Mouse (Mus musculus) embryonic fibroblast, embryonic 13.5 days (primary cell): ENCODE measurements around the gene Scamp1. TPM values are rescaled to one million over a fixed set of nuclear protein-coding genes. Genes with fewer than 3 reads are reported as not detected.

Experiments
- H3K27ac ChIP-seq: 2 replicates; pipeline ENCODE4 v1.5.1; 2012; ENCODE audit warnings: low read length, control low read depth, inconsistent platforms; ENCODE audit not compliant: insufficient read depth
- H3K4me1 ChIP-seq: 2 replicates; pipeline ENCODE4 v1.6.1; 2011; ENCODE audit warnings: low read length; ENCODE audit not compliant: control insufficient read depth, insufficient read depth
- H3K4me3 ChIP-seq: 2 replicates; pipeline ENCODE4 v1.5.1; 2011; ENCODE audit warnings: mild to moderate bottlenecking, control low read depth, low read length; ENCODE audit not compliant: insufficient read depth
- CTCF ChIP-seq: IDR thresholded peaks from 2 replicates; pipeline ENCODE4 v1.5.1; 2011; ENCODE audit warnings: mild to moderate bottlenecking, control low read depth, low read length, moderate library complexity, borderline replicate concordance; ENCODE audit not compliant: insufficient read depth
- POLR2A ChIP-seq: IDR thresholded peaks from 2 replicates; pipeline ENCODE4 v1.6.1; 2011; ENCODE audit warnings: low read depth, mild to moderate bottlenecking, control low read depth, low read length, moderate library complexity
- polyA plus RNA-seq: library from polyadenylated mRNA; stranded (reverse); fragments of >200 nt; gene quantifications from 2 replicates; pipeline ENCODE4 v1.2.4, GENCODE M21; 2011; ENCODE audit warnings: low read depth; ENCODE audit not compliant: missing spikeins, insufficient read length

Gene Scamp1
- polyA plus RNA-seq, 1 experiment = 29.0 TPM

GRCm38 (mm10) chr13:94240873-94241272, 44.8 kb downstream of the Scamp1 start:
- Histone ChIP-seq H3K4me1 (no peaks in the 10 kb centered on the region), H3K4me3 (no peak overlapping the region), H3K27ac (no peak overlapping the region)
- no peak for TF ChIP-seq POLR2A
- no peak for TF ChIP-seq CTCF

GRCm38 (mm10) chr13:94240111-94240510, 45.5 kb downstream of the Scamp1 start:
- no peak overlapping the region for H3K4me3 ChIP-seq
- H3K4me1 ChIP-seq = no peaks in the 10 kb centered on the region
- H3K27ac ChIP-seq = no peak overlapping the region
- TF ChIP-seq CTCF (no peak), POLR2A (no peak)

GRCm38 (mm10) chr13:94239488-94239887, 46.2 kb downstream of the Scamp1 start:
- H3K4me3 ChIP-seq = no peak overlapping the region
- H3K27ac ChIP-seq = no peak overlapping the region
- no peaks in the 10 kb centered on the region for H3K4me1 ChIP-seq
- TF ChIP-seq CTCF (no peak), POLR2A (no peak)

GRCm38 (mm10) chr13:94231871-94232270, 53.8 kb downstream of the Scamp1 start:
- Histone ChIP-seq H3K27ac (no peak overlapping the region), H3K4me3 (no peak overlapping the region)
- TF ChIP-seq POLR2A = no peak
- TF ChIP-seq CTCF = no peak

GRCm38 (mm10) chr13:94224717-94225705, 60.6 kb downstream of the Scamp1 start:
- TF ChIP-seq POLR2A (no peak), CTCF (no peak)

More at GRCm38 (mm10) chr13:94231871-94232270, 53.8 kb downstream of the Scamp1 start:
- no peaks in the 10 kb centered on the region for H3K4me1 ChIP-seq

GRCm38 (mm10) chr13:94223609-94224008, 62.0 kb downstream of the Scamp1 start:
- Histone ChIP-seq H3K4me1 (no peaks in the 10 kb centered on the region), H3K4me3 (no peak overlapping the region), H3K27ac (no peak overlapping the region)
- TF ChIP-seq POLR2A (no peak), CTCF (no peak)

More at GRCm38 (mm10) chr13:94224717-94225705, 60.6 kb downstream of the Scamp1 start:
- H3K27ac ChIP-seq = no peak overlapping the region
- no peak overlapping the region for H3K4me3 ChIP-seq
- H3K4me1 ChIP-seq = no peaks in the 10 kb centered on the region

GRCm38 (mm10) chr13:94212716-94213115, 72.9 kb downstream of the Scamp1 start:
- H3K4me1 ChIP-seq = no peaks in the 10 kb centered on the region
- H3K27ac ChIP-seq = no peak overlapping the region
- H3K4me3 ChIP-seq = no peak overlapping the region
- TF ChIP-seq CTCF (peak; percentile 46; the same call in 1 of the 2 replicates), POLR2A (no peak)

GRCm38 (mm10) chr13:94212179-94212578, 73.5 kb downstream of the Scamp1 start:
- no peak overlapping the region for H3K4me3 ChIP-seq
- no peak overlapping the region for H3K27ac ChIP-seq
- TF ChIP-seq CTCF (no peak), POLR2A (no peak)
- no peaks in the 10 kb centered on the region for H3K4me1 ChIP-seq

- TF ChIP-seq POLR2A = no peak
- TF ChIP-seq CTCF = no peak
- Histone ChIP-seq H3K4me3 (no peak overlapping the region), H3K27ac (no peak overlapping the region), H3K4me1 (no peaks in the 10 kb centered on the region)
Measured at GRCm38 (mm10) chr13:94211236-94212119, 74.2 kb downstream of the Scamp1 start.

GRCm38 (mm10) chr13:94208892-94209291, 76.8 kb downstream of the Scamp1 start:
- Histone ChIP-seq H3K4me1 (no peaks in the 10 kb centered on the region), H3K4me3 (no peak overlapping the region), H3K27ac (no peak overlapping the region)
- TF ChIP-seq POLR2A (no peak), CTCF (no peak)
